Comparison of ENCODE assay signal across 23 mouse cellular contexts in the genomic region with DNA sequence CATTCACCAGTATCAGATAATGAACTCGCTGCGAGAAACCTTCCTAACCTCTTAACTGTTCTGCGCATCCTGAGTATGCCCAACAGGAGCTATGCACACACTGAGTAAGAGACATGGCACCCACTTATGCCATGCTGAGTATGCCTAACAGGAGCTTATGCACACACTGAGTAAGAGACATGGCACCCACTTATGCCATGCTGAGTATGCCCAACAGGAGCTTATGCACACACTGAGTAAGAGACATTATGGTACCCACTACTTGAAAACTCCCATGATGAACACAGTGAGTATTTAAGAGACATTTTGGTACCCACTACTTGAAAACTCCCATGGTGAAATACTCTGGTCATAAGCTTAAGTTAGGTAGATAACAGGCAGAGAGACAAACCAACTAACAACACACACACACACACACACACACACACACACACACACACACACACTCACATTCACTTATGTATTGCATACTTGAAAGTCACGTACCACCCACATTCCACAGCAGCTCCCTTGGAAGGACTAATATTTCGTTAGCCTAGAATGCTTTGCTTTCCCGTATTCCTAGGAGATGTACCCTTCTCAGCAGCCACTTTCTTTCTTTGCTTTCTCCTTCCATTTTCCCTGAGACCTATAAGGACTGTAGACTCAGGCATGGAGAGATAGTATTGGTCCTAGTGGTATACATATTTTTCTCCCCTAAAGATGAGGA.
"Had no signal": no experiment of that assay in that cellular context is flagged by ENCODE, and none has a peak within 500 bp of the region (broad histone marks: within the 10 kb centered on the region; RNA-seq: fewer than 3 reads in every experiment).

No protein-coding gene starts in this region.

- H3K9ac ChIP-seq: heart, embryonic 12.5 days; hindbrain, embryonic 12.5 days; hindbrain, embryonic 14.5 days; intestine, embryonic 15.5 days; limb, embryonic 13.5 days had no signal

- H3K4me2 ChIP-seq: heart, embryonic 12.5 days; hindbrain, embryonic 12.5 days; hindbrain, embryonic 14.5 days; intestine, embryonic 15.5 days; limb, embryonic 13.5 days had no signal

- H3K36me3 ChIP-seq: heart, embryonic 10.5 days; heart, embryonic 12.5 days; hindbrain, embryonic 10.5 days; hindbrain, embryonic 12.5 days; intestine, embryonic 15.5 days; limb, embryonic 13.5 days had no signal

- H3K4me1 ChIP-seq: heart, embryonic 10.5 days; heart, embryonic 12.5 days; hindbrain, embryonic 10.5 days; hindbrain, embryonic 12.5 days; intestine, embryonic 15.5 days; limb, embryonic 13.5 days had no signal

- H3K4me3 ChIP-seq: gastrocnemius, adult 2 months; heart, embryonic 10.5 days; heart, embryonic 12.5 days; hindbrain, embryonic 10.5 days; hindbrain, embryonic 12.5 days; intestine, embryonic 15.5 days; limb, embryonic 13.5 days had no signal

- DNase-seq: gastrocnemius, adult 2 months; gastrocnemius, postnatal 10 days; gastrocnemius, postnatal 25 days; heart, adult 18-20 months; heart, postnatal 10 days; heart, postnatal 4 days; kidney, adult 18-20 months; kidney, adult 8-10 months; kidney, postnatal 10 days; kidney, postnatal 25 days; layer of hippocampus, adult 9-11 months; layer of hippocampus, postnatal 36 days; left cerebral cortex, postnatal 4 days had no signal

- ATAC-seq: hindbrain, embryonic 16.5 days; inflammation-experienced regulatory T-cells, adult 6 months; intestine, embryonic 15.5 days; intestine, postnatal 0 days had no signal

- H3K27ac ChIP-seq: gastrocnemius, adult 2 months; heart, embryonic 10.5 days; hindbrain, embryonic 10.5 days; hindbrain, embryonic 12.5 days; hindbrain, embryonic 14.5 days; intestine, embryonic 15.5 days; limb, embryonic 13.5 days had no signal

- H3K9me3 ChIP-seq: heart, embryonic 10.5 days; heart, embryonic 12.5 days; hindbrain, embryonic 10.5 days; hindbrain, embryonic 12.5 days; intestine, embryonic 15.5 days; limb, embryonic 13.5 days had no signal

- H3K27me3 ChIP-seq: heart, embryonic 12.5 days; hindbrain, embryonic 12.5 days; intestine, embryonic 15.5 days; limb, embryonic 13.5 days had no signal
